Mouse (Mus musculus) neutrophil, adult 5-6 weeks (primary cell): ENCODE results near the gene Ttc39b. TPM values are rescaled to one million over a fixed set of nuclear protein-coding genes. Genes with fewer than 3 reads are reported as not detected.

Experiments
- ATAC-seq: fragments of 151-379, 151-347 bp; 2 replicates; pipeline ENCODE4 v1.8.0; 2017; ENCODE audit warnings: mild to moderate bottlenecking, moderate TSS enrichment; ENCODE audit not compliant: insufficient number of reproducible peaks, poor library complexity, low FRiP score, severe bottlenecking; ENCODE audit errors: extremely low read depth
- total RNA-seq: library from RNA; stranded (forward); fragments of 200-1000 nt; gene quantifications from 2 replicates; pipeline ENCODE4 v1.2.3, GENCODE M21; 2017

Ttc39b gene
- total RNA-seq, 1 experiment from 2014 or later = 40.5 TPM

DNA sequence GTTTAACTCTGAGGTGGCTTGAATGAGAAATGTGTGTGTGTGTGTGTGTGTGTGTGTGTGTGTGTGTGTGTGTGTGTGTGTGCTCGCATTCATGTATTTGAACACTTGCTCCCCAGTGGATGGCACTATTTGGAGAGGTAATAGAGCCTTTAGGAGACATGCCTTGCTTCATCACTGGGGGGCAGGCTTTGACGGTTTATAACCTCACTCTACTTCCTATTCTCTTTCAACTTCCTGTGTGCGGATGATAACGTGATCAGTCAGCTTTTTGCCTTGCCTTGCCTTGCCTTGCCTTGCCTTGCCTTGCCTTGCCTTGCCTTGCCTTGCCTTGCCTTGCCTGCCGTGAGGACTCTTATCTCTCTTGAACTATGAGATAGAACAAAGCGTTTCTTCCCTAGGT, 110.3 kb downstream of the Ttc39b start:
- no peak for ATAC-seq

DNA sequence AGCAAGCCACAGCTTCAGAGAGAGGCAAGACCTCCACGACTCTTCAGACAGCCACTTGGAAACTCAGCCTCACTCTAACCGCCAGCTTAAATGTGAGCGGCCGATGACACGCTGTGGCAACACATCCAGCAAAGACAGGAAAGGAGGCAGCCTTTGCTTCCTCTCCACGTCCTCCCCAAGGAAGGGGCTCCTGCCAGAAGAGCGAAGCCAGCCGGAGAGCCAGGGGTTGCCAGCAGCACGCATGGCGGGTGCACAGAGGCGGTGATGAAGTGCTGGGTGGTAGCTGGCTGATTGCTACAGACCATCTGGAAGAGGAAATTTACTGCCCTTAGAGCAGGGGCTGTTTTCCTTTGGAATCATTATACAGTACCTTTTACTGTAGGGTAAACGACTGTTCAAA, 112.3 kb downstream of the Ttc39b start:
- no peak for ATAC-seq

DNA sequence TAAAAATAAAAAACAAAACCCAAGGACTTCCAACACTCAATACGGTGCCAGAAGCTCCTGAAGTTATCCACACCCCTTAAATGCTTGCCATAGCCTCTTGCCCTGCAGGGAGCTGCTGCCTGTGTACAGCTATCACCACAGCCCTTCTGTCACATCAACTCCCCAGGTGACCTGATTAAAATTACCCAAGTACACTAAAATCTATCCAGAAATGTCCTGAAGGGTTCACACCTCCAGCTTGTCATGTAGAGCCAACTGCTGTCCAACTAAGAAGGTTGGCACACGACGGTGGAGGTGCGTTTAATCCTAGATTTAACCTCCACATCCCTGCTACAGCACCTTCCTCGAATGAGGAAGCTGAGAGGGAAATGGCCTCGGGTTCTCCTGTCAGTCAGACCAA, 113.6 kb downstream of the Ttc39b start:
- ATAC-seq = no peak

DNA sequence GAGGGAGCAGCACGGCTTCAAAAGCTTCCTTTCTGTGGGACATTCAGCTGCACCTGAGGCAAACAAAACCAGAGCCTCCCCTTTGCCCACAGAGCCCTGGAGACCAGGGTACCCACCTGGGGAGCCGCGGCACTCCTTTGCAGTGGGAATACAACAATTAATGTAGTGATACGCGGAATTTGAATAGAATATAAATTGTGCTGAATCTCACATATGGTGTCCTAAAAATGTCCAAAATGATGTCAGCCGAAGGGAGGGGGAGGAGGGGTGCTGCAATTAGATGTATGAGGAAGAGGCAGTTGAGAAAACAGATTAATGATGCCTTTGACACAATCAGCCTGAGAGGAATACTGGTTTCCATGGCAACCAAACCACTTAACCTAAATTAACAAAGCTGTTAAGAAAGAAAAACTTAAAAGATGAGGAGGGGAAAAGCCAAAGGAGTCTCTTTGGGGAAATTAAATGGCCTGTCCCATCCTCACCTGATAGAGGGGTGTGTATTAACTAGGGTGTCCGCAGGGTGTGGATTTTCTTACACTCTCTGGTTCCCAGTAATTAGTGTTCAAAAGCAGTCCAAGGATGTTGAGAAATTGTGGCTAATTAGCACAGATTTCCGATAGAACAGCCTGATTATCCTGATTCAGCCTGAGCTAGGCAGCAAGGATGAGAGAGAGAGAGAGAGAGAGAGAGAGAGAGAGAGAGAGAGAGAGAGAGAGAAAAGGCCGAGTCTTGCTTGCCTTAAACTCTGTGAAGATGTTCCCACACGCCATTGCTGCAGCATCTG, 117.1 kb downstream of the Ttc39b start:
- no peak for ATAC-seq

DNA sequence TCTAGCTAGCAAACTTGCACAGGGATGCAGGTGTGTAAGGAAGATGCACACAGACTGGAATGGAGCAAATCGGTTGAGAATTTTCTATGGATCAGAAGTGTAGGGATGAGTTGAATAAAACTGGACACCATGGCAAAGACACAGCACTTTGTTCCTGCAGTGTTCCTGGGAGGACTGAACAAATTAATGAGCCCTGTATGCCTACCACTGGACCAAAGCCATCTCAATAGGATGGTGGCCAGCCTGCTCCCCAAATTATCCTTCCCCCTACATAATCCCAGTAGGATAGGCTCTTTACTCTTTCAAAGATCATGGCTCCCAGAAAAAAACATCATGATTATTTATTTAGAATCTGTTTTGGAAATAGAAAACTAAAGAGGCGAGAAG, 117.6 kb downstream of the Ttc39b start:
- ATAC-seq = no peak

DNA sequence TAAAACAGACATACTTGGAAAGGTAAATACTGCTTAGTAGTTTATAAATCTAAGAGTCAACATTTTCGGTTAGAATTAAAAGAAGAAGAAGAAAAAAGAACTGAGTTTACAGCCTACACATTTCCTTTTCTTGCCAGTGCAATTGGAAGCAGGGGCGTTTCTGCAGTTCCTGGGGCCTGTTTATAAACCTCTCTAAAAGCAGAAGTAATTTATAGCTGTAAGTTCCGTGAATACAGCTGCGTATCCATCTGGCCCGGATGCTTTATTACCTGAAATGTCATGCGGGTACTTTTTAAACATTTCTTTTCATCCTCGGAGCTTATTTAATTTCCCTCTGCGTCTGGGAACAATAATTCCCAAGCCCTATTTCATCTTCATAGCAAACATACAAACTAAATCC, 124.7 kb downstream of the Ttc39b start:
- no peak for ATAC-seq

DNA sequence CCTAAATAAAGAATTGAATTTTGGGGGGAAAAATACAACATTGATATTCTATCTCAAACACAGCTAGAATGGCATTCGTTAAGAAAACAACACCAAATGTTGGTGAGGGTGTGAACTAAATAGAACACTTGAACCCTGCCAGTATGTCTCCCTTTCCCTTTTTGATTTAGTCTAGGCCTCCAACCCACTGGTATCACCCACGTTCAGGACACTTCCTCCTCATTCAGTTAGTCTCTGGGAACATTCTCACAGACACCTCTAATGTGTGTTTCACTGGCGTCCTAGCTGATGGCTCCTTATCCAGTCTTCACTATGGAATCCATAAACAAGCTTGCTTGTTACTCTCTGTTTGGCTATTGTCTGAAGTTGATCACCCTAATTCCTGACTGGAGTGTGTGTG, 125.9 kb downstream of the Ttc39b start:
- no peak for ATAC-seq

DNA sequence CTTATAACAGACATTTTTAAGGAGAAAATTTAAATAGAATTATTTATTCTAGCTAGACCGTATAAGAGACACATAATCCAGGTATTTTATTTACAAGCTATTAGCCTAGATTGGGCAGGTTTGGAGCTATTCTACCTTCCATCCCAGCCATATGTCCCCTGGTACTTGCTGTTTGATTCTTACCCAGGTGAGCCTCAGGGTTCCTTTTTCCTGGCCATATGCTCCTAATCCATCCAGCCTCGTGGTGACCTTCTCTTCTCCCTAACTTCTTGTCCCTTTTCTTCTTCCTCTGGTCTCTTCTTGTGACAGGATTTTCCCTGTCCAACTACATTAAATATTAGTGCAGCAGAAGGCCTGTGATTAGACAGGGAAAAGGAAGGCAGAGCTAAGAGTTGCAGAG, 134.3 kb downstream of the Ttc39b start:
- no peak for ATAC-seq

DNA sequence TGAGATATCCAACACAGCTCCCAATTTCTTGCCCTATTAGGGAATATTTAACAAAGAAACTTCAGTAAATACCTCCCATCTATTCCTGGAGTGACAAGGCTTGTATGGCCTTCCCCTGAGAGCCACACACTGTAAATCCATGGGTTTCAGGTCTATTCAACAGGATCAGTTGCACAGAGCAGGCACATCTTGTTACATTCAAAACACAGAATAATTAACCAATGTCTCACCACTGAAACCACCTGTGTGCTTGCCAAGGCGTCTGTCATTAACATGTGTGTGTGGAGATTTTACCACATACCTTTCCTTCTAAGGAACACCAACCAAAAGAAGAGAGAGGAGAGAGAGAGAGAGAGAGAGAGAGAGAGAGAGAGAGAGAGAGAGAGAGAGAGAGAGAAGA, 136.7 kb downstream of the Ttc39b start:
- no peak for ATAC-seq

DNA sequence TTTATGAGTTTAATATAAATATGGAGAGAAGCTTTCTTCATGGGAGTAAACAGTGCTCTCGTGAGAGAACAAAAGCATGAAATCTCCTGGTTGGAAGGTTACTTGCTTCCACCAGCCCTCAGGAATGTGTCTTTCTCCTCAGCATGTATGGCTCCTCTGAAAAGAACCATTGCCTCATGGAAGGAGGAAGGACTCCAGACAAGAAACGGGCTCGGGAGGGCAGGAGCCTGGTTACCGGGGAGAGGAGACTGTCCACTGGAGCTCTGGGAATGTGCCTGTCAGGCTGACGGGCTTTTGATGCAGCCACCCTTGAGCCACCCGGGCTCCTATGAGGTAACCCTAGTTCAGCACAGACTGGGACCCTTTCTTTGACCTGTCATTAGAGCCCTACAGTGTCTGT, 137.6 kb downstream of the Ttc39b start:
- ATAC-seq = no peak

DNA sequence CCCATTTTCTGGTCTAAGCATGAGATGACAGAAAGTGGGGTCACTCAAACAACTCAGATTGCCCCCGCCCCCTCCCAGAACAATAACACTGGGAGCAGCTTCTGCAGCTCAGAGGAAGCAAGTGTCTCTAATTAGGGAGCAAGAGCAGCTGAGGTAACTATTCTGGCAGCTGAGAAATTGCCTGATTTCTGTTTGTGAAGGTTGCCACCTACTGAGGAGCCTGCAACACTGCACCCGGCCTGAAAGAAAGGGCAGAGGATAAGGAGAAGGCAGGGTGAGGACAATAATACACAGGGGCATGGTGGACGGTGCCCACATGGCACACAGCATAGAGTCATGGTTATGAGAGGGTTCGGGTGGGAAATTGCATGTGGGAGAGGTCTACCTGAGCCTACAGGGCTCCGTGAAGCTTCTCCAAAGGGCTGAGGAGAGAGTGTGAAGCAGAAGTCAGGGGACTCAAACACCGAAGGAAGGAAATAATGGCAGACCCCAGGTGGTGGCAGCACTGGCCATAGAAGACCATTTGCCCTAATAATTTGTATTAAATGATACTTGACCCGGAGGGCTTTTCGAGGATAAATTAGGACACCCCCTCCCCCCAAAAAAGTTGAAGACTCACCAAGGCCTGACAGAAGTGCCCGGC, 140.6 kb downstream of the Ttc39b start:
- no peak for ATAC-seq

DNA sequence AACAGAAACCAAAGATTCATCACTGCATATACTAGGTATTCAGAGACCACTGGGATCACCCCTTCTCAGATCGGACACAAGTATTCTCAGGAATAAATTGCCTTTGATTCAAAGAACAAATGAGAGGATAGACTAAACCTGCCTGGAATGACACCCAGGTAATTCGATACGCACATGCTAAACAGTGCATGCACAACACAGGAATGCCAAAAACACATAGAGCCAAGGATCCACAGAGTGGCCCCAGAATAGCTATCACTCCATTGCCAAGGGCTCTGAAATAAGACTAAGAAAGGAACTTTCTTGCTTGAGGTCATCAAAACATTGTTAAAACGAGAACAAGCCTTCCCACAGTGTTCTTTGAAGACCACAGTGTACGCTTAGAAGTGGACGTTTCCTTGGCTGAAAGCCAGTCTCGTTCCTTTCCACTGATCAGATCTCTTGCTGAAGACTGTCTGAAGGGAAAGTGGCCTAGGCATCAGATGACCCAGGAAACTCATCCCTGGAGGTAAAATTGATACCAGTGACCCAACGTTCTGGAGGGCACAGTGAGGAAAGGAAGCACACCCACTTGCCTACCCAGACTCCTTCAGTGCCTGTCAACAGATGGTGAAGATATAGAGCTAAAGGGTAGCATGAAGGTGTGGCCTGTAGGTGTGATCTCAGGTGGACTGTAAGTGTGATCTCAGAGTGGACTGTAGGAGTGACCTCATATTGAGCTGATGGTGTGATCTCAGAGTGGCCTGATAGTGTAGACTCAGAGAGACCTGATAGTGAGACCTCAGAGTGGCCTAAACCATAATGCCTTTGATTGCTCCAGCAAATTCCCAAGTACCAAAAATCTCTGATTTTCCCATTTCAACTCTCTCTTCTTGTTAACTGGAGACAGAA, 141.6 kb downstream of the Ttc39b start:
- no peak for ATAC-seq

DNA sequence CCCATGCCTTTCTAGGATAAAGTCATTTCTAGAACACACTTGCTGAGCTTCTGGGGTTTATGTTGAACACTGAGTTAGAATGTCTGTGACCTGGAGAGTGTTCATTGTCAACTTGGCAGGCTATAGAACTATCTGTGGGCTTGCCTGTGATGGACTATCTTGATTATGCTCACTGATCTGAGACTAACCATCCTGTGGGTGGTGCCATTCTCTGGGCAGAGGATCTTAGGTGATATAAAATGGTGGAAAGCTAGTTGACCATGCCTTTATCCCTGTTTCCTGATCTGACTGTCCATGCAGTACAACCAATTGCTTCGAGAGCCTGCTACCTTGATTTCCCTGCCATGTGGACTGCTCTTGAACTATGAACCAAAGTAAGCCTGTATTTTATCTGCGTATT, 146.6 kb downstream of the Ttc39b start:
- no peak for ATAC-seq

DNA sequence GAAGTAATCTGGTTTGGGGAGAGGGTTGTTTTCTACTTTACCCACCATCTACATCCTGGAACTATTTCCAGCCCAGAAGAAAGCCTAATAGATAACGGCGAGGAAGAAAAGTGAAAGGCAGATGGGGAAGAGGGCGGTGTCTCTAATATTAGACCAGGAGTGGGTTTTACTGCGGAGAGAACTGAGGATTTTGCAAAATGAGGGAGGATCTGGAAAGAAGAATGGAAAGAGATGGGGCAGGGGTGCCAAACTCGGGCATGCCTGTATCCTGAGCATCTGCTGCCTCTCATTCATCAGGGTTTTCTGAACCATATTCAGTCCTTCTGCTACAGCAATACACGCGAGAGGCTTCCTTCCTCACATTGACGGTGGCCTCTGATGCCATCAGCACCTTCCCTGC, 149.1 kb downstream of the Ttc39b start:
- no peak for ATAC-seq

DNA sequence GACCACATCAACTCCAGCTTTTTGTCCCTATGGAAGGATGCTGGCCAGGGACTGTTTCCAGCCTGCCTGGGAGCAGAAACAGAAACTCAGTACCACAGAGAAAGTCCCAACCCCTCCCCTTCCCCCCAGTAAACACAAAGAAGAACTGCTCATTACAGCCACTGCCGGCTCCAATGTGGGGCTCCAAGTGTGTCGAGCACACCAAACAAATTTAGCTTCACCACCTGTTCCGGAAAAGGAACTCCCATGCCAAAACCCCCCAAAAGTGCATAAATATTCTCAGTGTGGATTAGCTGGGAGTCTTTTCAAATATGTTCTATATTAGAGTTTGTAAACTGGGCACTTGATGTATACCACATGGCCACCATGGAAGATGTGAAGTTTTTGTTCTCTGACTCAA, 151.8 kb downstream of the Ttc39b start:
- no peak for ATAC-seq

DNA sequence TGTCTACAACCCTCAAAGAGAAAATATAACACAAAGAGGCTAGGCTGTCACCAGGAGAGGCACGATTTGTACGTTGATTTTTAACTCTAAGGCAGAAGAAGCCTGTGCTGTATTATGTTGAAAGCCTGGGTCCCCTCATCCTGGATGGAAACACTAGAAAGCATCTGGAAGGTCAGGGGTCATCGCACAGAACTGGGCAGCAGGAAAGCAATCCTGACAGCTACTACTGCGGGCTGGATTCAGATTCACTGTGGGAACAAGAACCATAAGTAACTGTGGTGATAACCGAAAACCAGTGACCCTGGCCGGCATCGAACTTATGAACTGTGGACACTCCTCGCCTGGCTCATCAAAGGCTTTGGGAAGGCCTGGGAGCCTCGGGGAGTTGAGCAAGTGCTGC, 153.3 kb downstream of the Ttc39b start:
- ATAC-seq = no peak
